Mouse (Mus musculus): ENCODE measurements around the gene Mmp21. TPM values are rescaled to one million over a fixed set of nuclear protein-coding genes. Genes with fewer than 3 reads are reported as not detected.
"Not testable (repeated sequence)": the region's sequence is repeated elsewhere in the genome, so short reads cannot be mapped to it uniquely, and the experiment has no call there.

Gene Mmp21
- total RNA-seq (2021), result not detected
- long read RNA-seq, experiment 1, result 0 reads
- long read RNA-seq, experiment 2, result 0 reads

DNA sequence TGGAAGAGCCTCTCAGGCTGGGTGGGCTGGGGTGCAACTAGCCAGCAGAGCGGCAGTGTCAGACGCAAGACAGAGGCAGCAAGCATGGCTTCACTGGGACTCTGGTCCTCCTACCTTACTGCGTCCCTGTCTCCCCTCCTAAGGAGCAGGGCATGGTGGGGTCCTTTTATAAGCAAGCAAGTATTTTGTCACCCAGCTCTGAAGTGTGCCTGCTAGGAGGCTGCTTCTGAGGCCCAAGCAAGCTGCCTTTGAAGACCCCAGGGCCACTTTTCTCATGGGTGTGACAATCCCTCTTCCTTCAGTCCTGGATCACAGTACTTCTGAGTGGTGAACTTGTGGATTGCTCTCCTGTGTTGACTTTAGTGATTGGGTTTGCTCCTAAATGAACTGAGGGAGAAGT, at the start of gene Mmp21:
Gene Mmp21 (minus strand): TSS at position 101 of the 400 bp plus-strand sequence.
- intact Hi-C loops (cut with DNase I), result no loop called here
- no peak for DNase-seq

DNA sequence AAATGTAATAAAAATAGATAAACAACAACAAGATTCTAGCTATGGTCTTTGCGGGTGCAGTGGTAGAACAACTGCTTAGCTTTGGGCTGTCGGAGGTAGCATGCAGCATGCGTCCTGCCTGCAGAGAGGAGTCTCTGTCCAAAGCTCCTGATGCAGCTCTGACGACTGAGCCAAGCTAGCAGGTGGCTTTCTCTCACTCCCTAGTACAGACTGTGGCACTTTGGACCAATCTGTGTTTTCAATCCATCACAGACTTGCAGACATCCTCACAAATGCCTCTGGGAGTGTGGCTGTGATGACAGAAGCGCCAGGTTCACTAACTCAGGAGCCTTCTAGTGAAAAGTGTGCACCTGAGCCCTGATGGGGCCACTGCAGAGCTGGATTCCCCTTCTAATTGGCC, 49.5 kb upstream of the Mmp21 start:
- intact Hi-C loops (cut with DNase I), result loop anchor here (5.0 kb wide), 1 partner anchor 48 kb away; the partner anchor contains the start of gene Fank1
- DNase-seq, result no peak

DNA sequence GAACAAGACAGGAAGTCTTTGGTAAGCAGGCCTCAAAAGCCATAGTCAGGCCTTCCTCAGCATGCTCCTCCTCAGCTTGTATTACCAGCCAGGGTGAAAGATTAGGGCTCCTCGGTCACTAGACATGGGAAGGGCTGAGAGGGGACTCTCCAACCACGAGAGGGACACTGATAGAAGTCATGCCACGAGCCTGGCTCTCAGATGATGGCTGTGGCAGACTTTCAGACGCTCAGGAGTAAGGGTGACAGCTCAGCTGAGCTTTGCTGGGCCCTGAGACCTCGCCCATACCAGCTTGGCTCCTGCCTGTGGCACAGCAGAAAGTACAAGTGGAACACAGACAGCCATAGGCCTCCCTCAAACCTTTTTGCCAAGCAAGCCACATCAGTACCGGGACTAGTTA, 47.2 kb upstream of the Mmp21 start:
- no peak for DNase-seq
- intact Hi-C loops (cut with DNase I), result loop anchor here (5.0 kb wide), 1 partner anchor 50 kb away; the partner anchor contains the start of gene Fank1

DNA sequence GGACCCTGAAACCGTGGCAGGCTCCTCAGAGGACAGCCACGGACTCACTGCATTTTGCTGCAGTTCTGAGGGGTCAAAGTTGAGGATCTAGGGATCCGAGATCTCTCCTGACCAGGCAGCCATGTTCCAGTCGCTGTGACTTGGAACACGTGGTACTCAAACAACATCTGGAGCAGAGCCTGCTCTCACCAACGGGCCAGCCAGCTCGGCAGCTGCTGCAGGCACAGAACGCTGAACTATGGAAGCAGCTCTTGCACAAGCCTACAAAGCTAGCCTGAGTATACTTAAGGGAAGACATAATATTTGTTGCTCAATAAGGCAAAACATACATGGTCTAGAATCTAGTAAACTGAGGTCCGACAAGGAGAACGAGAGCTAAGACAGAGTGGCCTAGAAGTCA, 45.7 kb upstream of the Mmp21 start:
- DNase-seq, result peak in 1 of 2 experiments; percentile 29
- intact Hi-C loops (cut with DNase I), result loop anchor here (5.0 kb wide), 1 partner anchor 52 kb away; the partner anchor contains the start of gene Fank1

DNA sequence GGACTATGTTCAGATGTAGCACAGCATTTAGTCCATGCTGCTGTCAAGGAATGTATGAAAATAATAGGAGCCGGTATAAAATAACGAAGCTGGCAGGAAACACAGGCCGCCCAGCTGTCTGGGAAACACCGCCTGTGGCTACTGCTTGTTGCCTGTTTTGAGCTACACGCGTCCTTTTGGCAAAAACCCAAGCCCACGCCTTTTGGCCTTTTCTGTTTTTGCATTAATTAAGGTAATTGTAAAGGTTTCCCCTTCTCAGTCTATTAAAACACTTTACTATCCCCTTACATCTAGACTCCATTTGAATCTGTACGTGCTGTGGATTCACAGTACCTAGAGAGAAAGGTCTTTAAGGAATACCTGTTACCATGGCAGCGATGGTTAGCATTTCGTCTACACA, 45.0 kb upstream of the Mmp21 start:
- intact Hi-C loops (cut with DNase I), result loop anchor here (5.0 kb wide), 1 partner anchor 52 kb away; the partner anchor contains the start of gene Fank1
- no peak for DNase-seq

DNA sequence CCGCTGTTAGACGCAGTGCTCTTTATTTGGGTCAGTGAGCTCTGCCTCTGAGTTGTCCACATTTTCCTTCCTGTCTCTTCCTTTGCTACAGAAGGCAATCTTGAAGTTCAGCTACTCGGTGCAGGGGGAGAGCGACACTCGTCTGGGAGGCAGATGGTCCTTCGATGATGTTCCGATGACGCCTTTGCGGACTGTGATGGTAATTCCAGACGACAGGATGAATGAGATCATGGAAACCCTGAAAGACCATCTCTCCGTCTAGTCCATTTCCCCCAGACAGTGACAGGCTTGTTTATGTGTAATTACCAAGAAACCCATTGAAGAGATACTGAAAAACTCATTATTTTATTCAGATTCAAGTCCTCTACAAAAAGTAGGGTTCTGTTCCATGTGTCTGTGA, 40.8 kb upstream of the Mmp21 start:
- DNase-seq, result no peak
- intact Hi-C loops (cut with DNase I), result no loop called here

DNA sequence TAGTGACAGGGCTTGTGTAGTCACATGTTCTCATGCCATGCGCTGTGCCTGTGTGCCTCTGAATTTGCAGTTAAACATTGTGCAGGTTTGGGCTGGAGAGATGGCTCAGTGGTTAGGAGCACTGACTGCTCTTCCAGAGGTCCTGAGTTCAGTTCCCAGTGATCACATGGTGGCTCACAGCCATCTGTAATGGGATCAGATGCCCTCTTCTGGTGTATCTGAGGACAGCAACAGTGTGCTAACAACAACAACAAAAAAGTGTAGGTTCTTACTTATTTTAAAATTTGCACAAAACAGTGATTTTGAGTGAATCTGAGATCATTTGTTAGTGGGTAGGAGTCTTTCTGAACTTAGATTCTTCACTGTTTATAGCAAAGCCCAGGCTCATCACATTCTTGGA, 38.7 kb upstream of the Mmp21 start:
- intact Hi-C loops (cut with DNase I), result loop anchor here (5.0 kb wide), 1 partner anchor 66 kb away; no protein-coding TSS in a partner anchor
- no peak for DNase-seq

DNA sequence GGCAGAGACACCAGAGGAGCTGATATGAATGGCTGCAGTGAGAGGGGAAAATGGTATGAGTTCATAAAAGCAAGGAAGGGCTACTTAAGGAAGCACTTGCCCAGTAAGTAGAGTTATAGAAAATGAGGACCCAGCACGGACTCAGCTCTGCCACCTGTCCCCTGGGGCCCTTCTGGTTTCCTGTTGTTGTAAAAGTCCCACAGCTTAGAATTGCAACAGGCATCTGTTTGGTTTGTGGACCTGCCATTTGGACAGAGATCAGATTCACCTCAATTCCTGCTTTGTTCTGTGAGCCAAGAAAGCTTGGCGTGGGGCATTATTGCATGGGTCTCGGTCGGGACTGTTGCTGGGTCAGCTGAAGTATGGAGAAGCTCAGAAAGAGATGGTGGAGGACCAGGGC, 35.5 kb upstream of the Mmp21 start:
- no peak for DNase-seq
- intact Hi-C loops (cut with DNase I), result loop anchor here (5.0 kb wide), 1 partner anchor 63 kb away; no protein-coding TSS in a partner anchor

DNA sequence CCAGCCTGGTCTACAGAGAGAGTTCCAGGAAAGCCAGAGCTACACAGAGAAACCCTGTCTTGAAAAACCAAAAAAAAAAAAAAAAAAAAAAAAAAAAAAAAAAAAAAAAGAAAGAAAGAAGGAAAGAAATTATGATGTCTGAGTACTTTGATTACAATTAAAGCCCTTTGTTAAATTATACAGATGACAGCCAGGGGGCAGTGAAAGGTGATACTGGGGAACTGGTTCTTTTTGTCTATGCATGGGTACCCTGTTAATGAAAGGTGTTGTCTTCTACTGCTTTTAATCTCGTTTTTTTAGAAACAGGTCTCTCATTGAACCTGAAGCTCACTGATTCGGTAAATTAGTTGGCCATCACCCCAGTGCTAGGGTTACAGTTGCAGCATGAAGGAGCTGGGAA, 27.4 kb upstream of the Mmp21 start:
- no peak for DNase-seq
- intact Hi-C loops (cut with DNase I), result no loop called here

DNA sequence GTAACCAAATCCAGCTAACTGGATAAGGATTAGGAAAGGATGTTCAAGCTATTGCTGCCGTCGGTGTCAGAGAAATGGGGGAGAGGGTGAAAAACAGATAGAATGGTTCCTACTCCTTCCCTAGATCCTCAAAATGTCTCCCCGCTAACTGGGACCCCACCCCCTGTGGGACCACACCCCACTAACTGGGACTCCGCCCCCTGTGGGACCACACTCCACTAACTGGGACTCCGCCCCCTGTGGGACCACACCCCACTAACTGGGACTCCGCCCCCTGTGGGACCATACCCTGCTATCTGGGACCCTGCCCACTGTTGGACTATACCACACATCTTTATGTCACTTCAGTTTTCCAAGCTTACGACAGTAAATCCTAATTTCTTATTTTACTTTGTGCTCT, 24.0 kb upstream of the Mmp21 start:
- DNase-seq, result no peak
- intact Hi-C loops (cut with DNase I), result loop anchor here (5.0 kb wide), 1 partner anchor 62 kb away; no protein-coding TSS in a partner anchor

DNA sequence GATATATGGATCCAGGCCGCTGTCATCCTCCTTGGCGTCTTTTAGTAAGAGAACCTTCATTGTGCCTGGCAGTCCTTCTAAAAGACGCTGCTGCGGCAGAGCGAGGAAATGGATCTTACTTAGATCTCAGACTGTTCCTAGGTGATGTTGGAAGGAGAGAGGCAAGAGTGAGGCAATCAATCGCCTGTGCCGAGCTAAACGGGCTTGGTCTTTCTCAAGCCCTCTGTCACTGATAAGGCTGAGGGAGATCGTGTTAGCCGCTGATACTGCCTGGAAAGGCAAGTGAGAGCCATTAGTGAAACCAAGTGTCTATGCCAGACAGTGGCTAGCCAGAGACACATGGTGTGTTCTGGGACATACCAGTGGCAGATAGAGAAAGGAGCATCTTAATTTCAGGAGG, 22.5 kb upstream of the Mmp21 start:
- intact Hi-C loops (cut with DNase I), result loop anchor here (5.0 kb wide), 1 partner anchor 60 kb away; no protein-coding TSS in a partner anchor
- no peak for DNase-seq

DNA sequence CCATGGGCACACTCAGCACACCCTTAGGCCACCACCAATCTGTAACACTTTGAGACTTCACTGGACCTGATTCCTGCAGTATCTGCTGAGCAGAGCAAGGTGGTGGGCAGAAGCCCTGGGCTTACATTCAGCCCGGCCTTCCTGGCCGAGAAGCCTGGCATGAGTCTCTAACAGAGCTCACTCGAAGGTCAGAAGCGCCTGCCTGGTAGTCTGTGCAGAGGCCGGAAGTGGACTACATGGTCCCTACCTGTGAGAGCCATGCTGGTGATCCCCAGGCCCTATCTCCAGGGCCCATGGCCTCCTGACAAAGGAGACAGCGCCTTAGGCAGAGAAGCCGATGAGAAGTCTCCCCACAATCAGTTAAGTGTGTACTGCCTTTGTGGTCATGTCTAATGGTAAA, 21.5 kb upstream of the Mmp21 start:
- intact Hi-C loops (cut with DNase I), result loop anchor here (5.0 kb wide), 1 partner anchor 59 kb away; no protein-coding TSS in a partner anchor
- DNase-seq, result no peak

DNA sequence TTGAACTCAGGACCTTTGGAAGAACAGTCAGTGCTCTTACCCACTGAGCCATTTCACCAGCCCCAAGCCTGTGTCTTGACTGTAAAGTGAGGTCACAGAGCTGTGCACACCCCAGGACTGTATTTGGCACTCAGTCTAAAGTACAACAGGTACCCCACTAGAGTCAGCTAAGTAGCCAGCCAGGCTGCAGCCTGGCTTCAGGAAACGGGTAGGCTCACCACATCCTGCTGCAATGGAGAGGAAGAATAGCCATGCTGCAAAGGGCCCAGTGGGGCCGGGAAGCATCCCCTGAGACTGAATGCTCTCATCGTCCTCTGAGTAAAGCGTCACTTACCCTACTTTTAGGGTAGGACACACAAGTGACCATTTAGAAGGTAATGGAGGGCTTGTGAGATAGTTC, 20.0 kb upstream of the Mmp21 start:
- intact Hi-C loops (cut with DNase I), result loop anchor here (5.0 kb wide), 1 partner anchor 58 kb away; no protein-coding TSS in a partner anchor
- no peak for DNase-seq

DNA sequence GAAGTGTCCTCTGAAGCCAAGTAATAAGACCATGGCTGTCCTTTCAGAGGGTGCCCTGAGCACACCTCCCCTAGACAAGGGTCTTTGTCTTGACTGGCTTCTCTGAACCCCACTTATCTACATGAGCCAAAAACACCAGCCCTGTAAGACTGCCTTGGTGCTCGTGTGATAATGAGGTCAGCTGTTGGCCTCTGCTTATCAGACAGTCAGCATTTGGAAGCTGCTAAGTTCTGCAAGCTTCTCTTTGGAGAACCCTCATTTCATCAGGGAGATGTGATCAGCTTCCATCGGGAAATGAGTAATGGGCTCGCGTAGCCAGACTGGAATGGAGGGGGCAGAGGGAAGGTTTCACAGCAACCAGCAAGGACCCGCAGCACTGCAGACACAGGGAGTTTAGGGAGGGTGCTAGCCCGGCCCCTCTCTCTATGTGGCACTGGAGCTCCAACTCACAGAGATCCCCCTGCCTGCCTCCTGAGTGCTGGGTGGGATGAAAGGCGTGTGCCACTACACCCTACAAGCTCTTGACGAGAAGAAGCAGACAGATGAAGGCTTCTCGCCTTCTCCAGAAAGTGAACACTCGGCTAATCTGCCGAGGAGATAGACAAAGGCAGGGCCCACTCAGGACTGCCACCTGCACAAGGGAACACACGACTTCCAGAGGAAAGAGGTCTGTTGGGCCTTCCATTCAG, 18.3 kb upstream of the Mmp21 start:
- DNase-seq, result no peak
- intact Hi-C loops (cut with DNase I), result no loop called here

DNA sequence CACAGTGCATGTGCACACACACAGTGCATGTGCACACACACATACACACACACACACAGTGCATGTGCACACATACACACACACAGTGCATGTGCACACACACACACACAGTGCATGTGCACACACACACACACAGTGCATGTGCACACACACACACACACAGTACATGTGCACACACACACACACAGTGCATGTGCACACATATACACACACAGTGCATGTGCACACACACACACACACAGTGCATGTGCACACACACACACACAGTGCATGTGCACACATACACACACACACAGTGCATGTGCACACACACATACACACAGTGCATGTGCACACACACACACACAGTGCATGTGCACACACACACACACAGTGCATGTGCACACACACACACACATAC, 5.8 kb upstream of the Mmp21 start:
- intact Hi-C loops (cut with DNase I); DNase-seq: not testable (repeated sequence)

DNA sequence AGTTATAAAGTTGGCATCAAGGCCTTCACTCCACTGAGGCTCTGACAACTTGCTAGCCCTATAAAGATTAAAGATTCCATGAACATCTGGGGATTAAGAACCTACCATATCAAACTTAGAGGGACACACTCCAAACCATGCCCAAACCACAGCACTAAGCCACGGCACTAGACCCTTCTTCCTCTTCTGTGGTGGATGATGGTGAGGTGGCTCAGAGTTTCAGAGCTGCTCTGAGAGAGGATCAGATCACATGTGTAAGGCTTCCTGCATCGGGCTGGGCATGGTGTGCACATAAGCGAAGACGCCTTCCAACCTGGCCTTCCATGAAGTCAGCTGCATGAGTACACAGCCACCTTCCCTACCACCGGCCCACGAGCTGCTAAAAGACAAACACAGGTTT, 4.8 kb upstream of the Mmp21 start:
- intact Hi-C loops (cut with DNase I), result no loop called here
- DNase-seq, result no peak

DNA sequence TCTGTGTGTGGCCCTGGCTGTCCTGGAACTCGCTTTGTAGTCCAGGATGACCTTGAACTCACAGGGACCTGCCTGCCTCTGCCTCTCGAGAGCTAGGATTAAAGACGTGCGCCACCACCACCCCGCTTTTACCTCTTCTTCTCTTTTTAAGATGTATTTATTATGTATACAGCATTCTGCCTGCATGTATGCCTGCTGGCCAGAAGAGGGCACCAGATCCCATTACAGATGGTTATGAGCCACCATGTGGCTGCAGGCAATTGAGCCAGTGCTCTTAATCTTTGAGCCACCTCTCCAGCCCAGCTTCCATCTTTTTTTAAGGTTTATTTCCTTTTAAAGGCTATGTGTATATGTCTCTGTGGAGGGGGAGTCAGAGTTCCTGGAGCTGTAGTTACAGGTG, 4.2 kb upstream of the Mmp21 start:
- intact Hi-C loops (cut with DNase I), result no loop called here

DNA sequence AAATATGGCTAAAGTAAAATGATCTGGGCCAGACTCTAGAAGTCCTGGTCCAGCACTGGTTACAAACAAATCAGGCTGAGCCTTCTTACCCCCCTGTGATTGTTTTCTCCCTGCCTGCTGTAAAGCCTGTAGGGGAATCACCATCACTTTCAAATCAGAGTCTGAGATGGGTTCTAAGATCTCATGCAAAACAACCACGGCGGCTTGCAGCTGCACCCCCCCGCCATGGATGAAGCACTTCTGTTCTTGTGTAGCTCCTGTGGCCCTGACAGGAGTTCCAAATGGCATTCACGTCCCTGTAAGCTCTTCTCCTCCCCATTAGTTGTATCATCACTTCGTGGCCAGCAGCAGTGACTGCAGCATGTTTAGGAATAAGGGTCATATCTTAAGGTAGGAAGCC, 3.8 kb upstream of the Mmp21 start:
- no peak for DNase-seq
- intact Hi-C loops (cut with DNase I), result no loop called here

More for the DNA sequence above, 4.2 kb upstream of the Mmp21 start:
- no peak for DNase-seq

DNA sequence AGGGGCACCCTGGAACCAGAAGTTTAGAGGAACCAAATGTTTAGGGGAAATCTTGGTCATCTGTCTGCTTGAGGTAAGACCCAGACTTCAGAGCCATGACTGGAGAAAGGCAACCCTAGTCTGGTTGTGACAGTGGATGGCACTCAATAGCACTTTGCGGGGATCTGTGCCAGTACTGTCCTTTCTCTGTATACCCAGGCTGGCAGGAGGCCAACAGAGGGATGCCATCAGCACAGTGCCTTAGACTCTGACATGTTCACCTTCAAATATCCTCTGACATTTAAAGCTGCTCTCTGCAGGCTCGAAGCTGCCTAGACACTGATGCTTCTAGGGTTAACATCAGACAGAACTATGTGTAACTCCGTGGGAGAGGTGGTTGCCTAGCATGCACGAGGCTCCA, 422 bp downstream of the Mmp21 start:
- intact Hi-C loops (cut with DNase I), result no loop called here
- no peak for DNase-seq

DNA sequence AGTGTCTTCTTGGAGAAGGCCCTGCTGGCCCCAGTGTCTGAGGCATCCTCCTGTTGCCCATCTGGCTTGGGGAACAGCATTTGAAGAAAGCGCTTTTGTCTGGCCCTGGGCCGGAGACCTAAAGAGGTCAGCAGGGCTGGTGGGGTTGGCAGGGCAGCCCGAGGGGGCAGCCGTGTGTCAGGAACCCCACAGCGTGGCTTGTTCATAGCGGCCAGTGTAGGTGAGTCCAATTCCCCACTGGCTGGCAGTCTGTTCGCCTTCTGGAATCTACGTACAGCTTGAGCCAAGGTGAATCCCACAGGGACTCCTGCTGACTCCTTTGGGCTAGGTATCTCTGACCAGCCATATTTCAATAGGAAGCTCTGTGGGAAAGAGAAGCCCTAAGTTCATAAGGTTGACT, 1.1 kb downstream of the Mmp21 start:
- intact Hi-C loops (cut with DNase I), result no loop called here
- DNase-seq, result no peak

DNA sequence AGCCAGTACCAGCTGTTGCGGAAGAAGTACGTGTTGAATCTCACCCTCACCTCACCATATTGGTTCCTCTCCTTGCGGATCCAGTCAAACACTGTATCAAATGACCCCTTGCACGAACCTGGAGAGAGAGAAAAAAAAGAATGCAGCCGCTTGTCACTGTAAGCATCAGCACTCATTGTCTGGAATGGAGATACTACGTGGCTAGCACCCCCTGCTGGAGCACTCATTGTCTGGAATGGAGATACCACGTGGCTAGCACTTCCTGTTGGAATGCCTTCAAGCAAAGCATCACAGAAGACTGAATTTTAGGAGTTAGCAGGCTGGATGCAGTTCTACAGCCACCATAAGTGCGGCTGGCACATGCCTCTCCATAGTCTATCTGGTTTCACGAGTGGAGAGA, 3.9 kb downstream of the Mmp21 start:
- DNase-seq, result no peak
- intact Hi-C loops (cut with DNase I), result no loop called here

DNA sequence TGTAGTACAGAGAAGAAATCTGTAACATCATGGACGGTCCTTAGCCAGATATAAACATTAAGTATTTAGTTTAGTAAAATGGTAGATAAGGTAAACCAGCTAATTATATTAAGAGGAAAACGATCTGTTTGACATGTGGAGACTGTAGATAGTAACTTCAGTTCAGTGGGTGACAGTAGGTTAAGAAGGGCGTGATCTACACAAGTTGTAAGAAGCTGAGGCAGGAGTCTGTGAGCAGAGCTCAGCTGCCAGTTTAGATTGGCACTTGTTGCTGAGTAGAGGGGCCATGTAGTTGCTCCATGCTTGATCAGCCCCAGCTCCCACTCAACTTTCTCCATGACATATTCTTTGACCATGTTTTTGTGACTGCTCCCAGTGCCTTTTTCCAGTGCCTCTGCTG, 9.0 kb downstream of the Mmp21 start:
- intact Hi-C loops (cut with DNase I), result loop anchor here (5.0 kb wide), 1 partner anchor 111 kb away; the partner anchor contains the start of gene Dhx32
- no peak for DNase-seq

Data from gastrocnemius, postnatal 36 days (tissue).